Mouse (Mus musculus) CD4-positive helper T cell, adult 2 months (primary cell): ENCODE data around the gene Foxa3.

Experiments used
- DNase-seq: peaks from one replicate; pipeline ENCODE4 v3.0.0-alpha.2; 2012; ENCODE audit warnings: low read depth, missing footprints, low spot score

Gene Foxa3

DNA sequence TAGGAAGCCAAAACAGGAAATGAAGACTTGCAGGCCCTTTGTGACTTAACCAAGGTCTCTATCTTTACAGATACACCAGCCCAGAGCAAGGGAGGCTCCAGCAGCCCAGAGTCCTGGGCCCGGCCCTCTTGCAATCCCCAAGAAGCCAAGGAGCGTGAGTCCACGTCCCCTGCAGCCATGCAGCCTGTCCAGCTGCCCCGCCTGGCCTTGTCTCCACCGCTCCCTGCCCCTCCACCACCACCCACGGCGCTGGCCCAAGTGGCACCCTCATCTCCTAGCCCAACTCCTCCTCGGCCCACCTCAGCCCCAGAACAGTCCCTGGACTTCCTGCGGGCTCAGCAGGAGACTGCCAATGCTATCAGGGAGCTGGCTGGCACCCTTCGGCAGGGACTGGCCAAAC lies 22.9 kb downstream of the Foxa3 start:
- peak; percentile 36 for DNase-seq

DNA sequence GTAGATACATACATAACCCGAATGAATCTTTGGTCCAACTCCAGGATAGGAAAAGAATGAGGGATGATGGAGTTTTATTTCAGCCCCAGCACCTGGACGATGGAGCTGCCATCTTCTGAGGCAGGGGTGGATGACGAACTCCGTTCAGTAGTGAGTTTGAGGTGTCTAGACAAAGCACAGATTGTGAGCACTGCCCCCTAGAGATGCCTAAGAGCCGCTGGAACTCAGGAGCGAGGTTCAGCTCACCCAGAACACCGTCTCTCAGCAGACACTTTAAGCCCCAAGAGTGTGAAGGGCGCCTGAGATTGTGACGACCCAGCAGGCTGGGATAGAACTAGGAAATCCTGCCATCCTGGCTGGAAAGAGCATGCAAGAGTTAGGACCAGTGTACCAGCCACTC lies 24.5 kb downstream of the Foxa3 start:
- DNase-seq: no peak

DNA sequence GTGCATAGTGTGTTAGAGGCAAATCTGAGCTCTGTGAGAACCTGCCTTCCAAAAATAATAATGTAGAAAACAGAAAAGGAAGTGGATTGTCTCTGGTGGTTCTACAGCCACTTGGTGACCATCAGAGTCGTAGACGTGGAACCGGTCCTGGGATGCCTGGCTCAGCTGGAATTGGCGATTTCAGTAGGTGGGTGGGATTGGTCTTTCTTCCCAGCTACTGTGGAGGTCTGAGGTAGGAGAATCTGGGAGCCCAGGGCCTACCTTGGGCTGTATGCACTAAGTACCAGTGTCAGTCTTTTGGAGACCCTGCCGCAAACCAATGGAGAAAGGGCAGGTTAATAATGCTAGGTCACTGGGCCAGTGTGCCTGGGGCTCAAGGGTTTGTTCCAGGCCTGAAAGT lies 30.3 kb downstream of the Foxa3 start:
- DNase-seq: no peak

DNA sequence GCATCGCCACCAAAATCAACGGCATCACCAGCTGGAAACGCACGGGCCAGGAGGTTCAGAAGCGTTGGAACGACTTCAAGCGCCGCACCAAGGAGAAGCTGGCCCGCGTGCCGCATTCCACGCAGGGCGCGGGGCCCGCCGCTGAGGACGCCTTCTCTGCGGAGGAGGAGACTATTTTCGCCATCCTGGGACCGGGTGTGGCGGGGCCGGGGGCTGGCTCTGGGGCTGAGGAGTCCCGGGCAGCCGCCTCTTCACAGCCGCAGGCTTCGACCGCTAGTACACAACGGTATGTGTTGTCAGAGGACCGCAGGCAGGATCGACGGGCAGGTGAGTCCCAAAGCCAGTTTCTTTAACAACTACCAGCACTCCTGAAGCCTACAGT lies 31.1 kb downstream of the Foxa3 start:
- DNase-seq: peak; percentile 24

DNA sequence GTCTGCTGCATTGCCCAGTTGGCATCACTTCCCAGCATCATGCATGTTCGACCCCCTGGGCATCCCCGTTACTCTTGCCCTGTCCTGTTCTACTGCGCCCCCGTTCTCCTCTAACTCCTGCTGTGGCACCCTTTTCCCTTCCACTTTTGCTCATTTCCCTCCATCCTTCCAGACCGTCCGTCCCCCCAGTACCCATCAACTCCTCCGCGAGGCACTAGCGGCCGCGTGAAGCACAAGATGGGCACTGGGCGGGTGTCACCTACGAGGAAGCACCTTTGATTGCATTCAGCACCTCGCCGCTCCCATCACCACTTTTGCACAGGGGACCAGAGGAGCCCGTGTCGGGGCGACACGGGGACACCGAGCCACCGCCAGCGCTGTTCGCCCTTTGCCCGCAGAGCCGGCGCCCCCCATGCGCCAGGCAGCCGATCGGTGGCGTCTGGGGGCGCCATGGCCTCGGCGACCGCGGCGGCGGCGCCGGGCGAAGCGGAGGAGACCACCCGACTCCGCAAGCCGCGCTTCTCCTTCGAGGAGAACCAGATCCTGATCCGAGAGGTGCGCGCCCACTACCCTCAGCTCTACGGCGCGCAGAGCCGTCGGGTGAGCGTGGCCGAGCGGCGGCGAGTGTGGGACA lies 31.6 kb downstream of the Foxa3 start:
- DNase-seq: peak; percentile 41

DNA sequence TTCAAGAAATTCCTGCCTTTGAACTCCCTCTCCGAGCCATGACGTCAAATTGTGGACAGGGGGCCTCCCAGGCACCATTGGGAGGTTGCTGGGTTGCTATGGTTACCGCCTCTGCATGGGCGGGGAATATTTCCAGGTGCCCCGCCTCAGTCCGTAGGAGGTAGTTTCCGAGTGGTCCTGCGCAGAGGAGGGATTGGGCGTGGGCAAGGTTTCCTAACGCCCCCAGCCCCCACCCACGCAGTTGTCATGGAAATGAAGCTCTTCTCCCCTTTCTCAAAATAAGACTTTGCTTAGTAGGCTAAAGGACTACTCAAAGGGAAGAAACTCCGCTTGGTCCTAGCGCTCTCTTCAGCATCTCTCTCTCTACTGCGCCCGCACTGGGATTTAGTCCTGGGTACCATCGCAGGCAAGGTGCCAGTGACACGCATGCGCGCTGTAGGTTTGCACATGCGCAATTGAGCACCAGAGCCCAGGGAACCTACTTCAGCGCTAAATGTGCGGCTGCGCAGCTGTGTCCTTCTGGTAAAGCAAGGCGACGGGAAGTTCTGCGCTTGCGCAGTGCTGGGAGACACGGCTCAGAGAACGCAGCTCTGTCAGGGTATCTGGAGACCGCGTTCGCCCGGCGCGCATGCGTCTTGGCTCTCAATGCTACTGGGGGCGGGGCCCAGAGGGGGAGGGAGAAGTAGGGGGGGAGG lies 32.6 kb downstream of the Foxa3 start, which contains the start of gene Mypop:
Gene Mypop, plus strand, starts transcription at position 645 of the 695 bp plus-strand sequence.
- DNase-seq: peak; percentile 99

DNA sequence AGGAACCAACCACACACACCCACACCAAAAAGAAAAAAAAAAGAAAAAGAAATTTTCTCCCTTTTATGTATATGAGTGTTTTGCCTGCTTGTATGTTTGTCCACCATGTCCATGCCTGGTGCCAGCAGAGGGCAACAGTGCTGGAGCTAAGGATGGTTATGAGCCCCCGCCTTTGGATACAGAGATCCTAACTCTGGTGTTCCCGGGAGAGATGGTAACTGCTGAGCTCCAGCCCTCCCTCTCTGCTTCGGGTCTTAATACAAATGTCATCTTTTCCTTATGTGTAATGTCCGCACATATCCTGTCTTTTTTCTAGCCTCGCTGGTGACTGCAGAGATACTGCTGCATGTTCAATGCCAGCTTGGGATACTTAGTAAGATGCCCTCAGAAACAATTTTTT lies 33.3 kb downstream of the Foxa3 start:
- no peak for DNase-seq

DNA sequence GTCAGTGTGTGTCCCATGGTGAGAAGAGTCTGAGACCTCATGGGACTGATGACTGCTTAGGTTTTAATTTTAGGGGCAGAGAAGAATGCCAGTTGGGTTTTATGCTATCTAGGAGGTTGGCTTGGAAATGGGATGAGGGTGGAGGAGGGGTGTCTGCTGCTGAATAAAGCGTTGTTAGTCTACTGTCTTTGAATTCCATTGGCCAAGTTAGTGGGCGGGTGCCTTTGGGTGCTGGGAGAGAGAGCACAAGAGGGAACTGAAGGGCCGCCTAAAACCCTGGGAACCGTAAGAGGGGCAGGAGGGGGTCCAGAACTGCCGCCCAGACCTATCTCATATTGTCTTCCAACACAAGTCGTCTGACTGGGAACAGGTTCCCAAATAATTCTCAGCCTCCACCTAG lies 34.6 kb downstream of the Foxa3 start:
- no peak for DNase-seq

DNA sequence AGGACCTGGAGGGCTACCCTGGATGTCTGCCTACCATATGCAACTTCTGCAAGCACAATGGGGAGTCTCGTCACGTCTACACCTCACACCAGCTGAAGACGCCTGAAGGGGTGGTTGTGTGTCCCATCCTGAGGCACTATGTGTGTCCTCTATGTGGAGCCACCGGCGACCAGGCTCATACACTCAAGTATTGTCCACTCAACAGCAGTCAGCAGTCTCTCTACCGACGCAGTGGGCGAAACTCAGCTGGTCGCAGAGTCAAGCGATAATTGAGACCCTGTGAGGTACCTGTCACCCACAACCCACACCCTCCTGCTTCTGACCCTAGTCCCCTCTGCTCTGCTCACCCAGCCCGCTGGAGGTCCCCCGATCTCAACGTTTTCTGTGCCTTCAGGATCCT lies 35.6 kb downstream of the Foxa3 start:
- no peak for DNase-seq

DNA sequence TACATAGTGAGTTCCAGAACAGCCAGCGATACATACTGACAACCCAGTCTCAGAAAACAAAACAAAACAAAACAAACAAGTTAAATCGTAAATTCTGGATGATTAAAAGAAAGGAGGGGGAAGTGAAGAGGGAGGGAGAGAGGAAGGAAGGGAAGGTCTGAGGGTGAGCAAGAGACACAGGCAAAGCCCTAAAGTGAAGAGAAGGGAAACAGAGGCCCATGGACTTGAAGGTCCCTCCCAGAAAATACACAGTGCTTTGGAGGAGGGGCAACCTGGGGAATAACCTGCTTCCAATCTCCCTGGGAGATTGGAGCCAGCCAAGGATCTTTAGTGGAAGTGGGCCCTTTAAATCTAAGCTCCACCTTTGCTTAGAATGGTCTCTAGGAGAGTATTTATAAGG lies 36.2 kb downstream of the Foxa3 start, which contains the start of gene Nanos2:
Gene Nanos2, plus strand, starts transcription at position 301 of the 400 bp plus-strand sequence.
- DNase-seq: no peak

DNA sequence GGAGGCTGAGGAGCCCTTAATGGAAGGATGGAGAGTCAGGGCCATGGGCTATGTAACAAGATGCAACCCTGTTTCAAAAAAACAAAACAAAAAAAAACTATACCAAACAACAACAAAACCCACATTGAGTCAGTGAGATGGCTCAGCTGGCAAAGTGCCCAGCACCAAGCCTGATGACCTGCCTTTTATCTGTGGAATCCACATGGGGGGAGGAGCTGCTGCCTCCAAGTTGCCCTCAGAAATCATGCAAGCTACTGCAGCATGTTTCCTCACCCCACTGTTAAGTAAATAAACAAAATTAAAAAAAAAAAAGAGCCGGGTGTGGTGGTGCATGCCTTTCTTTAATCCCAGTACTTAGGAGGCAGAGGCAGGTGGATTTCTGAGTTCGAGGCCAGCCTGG lies 36.8 kb downstream of the Foxa3 start:
- DNase-seq: no peak

DNA sequence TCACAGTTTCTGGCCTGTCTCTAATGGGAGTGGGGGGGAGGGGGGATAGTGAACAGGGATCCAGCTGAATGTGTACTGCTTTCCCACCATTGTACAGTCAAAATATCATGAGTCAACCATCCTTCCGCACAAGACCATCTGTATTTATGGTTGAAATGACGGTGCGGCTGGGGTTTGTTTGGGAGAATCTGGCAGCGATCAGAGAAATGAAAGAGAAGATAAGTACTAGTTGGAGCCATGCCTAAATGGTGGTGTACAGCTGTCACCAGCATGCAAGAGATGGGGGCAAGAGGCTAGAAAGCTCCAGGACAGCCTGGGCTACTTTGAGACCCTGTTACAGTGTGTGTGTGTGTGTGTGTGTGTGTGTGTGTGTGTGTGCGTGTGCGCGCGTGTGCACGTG lies 45.0 kb downstream of the Foxa3 start:
- DNase-seq: no peak

DNA sequence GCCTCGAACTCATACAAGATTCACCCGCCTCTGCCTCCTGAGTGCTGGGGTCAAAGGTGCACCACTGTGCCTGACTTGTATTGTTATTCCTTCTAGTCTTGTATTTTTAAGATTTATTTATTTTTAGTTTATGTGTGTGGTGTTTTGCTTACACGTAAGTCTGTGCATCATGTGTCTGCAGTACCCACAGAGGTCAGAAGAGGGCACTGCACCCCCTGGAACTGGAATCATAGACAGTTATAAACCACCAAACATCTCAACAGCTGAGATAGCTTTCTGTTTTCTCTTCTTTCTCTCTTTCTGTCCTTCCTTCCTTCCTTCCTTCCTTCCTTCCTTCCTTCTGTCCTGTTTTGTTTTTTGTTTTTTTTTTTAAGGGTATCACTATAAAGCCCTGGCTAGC lies 52.4 kb downstream of the Foxa3 start:
- DNase-seq: no peak

DNA sequence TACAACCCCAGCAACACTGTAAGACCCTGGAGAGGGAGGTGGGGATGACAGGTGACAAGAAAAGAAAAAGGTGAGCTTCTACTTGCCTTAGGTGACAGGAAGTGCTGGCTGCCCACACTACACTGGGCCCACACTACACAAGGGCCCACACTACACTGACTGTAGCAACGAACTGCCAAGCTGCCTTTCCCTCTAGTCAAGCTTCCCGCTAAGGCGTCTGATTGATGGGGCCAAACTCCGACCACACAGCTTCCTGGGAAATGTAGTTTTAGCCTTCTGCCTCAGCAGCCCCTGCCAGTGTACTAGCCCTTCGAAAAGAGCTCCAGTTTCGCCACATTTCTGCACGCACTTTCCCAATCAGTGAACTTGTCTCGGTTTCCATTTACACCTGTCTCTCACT lies 55.7 kb downstream of the Foxa3 start:
- no peak for DNase-seq

DNA sequence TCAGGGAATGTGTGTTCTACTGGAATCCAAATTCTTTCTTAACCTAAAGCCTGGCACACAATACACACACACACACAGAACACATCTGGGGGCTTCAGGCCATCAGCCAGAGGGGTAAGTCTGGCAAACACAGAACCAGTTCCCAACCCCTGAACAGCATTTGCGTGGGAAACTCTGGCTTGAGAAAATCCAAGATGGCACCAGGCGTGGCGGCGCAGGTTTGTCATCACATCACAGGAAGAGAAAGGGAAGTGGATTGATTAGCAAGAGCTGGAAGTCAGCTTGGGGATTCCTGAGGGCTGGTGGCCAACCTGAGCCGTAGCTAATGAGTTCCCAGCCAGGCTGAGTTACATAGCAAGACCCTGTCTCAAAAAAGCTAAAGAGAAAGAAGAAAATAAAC lies 58.0 kb downstream of the Foxa3 start:
- no peak for DNase-seq

DNA sequence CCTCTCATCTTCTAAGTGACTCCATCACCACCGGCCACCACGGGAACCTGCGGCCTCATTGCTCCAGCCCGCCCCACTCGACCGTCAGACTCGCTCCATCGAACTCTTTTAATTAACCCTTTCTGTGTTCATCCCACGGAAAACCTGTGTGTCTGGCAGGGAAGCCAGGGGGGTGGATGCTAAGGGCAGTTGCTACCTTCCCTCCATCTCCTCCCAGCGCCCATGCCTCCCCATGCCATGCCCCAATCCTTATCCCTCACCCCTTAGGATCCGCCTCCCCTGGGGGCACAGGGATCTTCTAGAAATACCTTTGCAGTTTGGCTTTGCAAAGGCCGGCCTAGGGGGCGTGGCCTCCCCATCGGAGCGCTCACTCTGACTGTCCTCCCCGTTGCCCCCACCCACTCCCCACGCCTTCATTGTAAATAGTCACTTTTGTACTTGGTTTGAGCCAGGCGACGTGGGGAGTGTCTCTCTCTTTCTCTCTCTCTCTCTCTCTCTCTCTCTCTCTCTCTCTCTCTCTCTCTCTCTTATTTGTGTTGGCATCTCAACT lies 60.0 kb downstream of the Foxa3 start:
- no peak for DNase-seq
